Mouse (Mus musculus) ES-CJ7 (cell line): ENCODE results near the gene Tut4.

Experiments
- DNase-seq: peaks from one replicate; pipeline ENCODE4 v3.0.0; 2011; ENCODE audit warnings: low read depth, low spot score

Tut4 gene

DNA sequence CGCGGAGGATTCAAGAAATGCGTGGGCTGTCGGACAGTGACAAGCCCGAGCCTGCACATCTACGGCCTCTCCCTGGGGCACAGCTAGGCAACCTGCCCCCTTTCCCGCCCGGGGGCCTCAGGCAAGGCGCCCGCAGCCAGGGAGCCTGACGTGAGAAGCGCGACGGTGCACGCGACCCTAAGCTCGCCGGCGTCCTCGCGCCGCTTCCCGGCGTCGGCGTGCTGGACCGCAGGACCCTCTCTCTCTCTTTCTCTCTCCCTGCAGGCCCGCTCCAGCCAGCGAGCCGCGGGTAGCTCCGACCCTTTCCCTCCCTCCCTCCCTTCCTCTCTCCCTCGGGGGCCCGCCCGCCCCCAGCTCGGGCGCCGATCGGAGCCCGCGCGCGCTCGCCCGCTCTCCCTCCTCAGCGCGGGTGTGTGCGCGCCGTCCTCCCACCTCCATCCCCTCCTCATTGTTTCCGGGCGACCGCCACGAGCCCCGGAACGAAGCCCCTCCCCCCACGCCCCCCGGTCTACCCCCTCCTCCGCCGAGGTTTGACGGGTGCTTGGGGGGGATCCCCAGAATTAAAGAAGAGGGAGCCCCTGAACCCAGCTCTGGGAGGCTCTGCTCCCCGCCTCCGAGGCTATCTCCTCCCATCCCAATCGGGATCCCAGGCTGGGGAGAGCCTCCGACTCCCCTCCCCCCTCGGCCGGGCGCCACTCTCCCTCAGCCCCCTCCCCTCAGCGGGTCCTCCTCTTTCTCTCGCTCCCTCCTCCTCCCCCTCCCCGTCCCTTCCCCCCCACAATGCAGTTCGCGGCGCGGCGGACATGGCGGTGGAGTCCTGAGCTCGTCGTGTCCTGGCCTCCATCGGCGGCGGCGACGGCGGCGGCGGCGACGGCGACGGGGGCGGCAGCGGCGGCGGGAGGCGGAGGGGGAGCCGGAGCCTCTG is at the start of gene Tut4:
Gene Tut4 (plus strand): TSS at position 196 of the 925 bp plus-strand sequence.
- DNase-seq: peak; percentile 93

DNA sequence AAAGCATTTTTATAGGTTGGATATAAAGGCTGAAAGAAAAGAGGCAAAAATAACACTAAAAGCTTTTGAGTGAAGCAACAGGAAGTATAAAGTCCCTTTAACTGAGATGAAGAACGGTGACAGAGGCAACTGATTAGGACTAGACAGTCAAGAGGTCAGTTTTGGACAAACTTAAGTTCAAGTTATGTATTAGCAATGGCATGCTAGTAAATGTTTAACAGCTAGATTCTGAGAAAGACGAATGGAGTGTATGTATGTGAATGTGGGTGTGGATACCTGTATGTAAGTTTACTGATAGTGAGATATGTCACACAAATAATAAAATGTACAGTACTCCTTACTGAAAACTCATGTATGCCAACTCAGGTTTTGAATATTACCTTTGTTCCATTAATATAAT is 34.6 kb upstream of the Tut4 start:
- no peak for DNase-seq

DNA sequence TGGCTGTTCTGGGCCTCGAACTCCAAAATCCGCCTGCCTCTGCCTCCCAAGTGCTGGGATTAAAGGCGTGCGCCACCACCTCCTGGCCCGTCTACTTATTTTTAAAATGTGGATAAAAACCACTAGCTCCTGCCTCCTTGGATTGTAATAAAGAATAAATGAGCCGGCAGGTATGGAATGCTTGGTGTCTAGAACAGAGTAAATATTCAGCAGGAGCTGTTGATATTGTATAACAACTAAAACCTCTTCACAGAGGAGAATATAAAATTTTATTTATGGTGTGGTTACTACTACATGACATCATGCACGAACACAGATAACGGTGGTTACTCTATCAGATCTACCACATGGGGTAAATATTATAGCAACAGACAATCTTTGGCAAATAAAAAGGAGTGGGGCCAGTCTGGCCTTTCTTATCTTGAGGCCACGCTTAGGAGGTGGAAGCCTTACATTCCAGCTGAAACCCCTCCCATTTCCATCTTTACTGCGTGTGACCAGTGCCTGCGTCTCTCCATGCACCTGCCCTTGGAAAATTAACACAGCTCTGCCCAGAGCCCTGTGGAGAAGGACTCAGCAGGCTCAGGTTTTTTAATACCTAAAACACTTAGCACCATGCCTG is 31.4 kb upstream of the Tut4 start:
- no peak for DNase-seq

DNA sequence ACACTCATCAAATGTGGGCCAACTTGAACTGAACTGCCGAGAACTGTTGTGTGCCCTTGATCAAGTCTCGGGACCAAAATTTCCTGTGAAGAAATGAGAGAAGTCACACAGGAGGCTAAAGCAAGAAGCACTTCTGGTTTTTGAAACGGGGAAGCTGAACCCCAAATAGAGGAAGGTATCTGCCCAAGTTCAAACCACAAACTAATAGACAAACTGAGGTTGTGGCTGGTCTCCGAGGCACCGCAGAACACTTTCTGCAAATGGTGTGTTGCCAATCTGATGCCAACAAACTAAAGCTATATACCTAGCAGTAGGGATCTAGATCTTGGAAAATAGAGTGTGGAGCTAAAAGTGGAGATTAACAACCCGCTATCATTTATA is 30.9 kb upstream of the Tut4 start:
- no peak for DNase-seq

DNA sequence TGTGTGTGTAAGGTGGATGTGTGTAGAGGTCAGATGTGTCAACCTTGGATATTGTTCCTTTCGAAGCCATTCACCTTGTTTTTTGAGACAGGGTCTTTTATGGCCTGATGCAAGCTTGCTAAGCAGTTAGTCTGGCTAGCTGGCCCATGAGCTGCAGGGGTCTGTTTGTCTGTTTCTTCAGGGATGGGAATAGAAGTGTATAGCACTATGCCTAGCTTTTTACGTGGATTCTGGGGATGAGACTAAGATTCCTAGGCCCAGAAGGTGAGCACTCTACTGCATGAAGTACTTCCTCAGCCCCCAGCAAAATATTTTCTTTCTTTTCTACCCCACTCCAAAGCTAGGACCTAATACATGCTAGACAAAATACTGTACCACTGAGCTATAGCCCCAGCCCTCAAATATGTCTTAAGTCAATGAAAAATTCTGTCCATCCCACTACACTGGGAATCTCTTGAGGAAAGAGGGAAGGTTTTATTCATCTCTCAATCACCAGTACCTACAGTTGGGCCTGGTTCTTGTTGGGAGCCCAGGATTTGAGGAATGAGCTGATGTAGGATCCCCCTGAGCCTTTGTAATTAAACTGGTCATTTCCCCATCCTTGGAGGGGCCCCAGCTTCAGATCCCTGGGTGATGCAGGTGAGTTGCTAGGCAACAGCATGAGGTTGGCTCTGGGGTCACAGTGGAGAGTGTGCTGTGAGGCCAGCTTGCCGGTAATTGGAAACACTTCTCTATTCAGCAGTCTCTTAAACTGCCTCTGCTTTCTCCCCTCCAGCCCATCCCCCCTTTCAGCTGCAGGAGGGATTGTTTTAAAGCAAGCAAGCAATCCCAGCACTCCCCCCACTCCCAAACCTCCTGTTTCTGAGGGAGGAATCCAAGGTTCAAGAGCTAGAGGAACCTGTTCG is 28.3 kb upstream of the Tut4 start:
- no peak for DNase-seq

DNA sequence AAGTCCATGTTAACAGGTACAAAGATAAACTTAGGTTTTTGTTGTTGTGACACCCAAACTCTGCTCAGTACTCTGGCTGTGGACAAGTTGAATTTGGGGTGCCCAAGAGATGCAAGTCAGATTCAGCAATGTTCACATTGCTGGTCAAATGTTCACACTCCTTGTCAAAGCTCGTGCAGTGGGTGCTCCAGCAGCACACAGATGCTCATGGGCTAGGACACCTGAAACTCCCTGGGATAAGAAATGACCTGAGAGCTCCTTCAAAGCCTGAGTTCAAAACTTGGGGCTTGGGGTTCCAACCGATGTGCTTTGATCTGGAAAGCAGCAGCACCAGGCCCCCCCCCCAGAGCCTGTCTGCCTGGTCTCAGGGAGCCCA is 27.7 kb upstream of the Tut4 start:
- no peak for DNase-seq

DNA sequence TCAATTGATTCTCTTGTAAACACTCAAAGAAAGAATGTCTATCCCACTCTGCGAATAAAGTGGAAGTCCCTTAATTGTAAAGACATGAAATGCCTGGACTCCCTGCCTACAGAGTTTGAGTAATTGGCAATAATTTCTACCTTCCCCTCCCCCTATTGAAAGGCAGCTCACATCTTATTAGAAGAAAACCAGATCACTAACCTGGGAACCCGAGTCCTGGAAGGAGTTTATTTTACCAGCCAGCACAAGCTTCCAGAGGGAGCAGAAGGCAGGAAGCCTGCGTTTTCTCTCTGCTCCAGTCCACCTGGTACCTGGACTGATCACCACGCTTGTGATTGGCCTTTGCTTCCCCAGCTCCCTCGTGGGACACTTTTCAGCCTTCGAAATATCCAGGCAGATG is 25.9 kb upstream of the Tut4 start:
- DNase-seq: no peak

DNA sequence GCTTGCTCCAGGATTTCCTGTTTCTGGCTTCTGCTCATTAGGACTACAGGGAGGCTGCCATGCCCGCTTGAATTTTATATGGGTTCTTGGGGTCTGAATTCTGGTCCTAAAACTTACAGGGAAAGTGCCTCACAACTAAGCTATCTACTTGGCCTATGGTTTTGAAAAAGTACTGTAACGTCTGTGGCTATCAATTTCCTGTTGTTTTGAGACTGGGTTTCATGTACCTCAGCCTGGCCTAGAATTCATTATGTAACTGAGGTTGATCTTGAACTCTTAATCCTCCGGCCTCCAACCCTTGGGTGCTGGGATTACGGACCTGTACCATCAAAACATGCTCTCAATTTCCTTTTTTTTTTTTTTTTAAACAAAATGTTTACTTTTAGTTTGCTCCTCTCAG is 25.0 kb upstream of the Tut4 start:
- no peak for DNase-seq

DNA sequence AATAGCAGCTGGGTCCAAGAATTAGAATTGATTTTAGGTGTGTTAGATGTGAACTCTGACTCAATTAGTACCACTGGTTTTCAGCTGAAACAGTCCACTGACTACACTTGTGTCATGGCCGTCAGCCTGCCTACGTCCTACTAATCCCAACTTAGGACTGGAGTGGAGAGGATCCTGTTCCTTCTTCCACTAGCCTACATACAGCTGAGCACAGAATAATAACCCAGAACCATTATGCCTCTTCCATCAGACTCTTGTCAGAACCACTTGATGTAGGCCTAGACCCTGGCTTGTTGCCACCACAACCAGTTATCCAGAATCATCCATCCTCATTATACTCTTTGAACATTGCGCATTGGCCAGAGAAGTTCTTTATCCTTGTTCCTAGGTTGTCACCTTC is 24.4 kb upstream of the Tut4 start:
- no peak for DNase-seq

DNA sequence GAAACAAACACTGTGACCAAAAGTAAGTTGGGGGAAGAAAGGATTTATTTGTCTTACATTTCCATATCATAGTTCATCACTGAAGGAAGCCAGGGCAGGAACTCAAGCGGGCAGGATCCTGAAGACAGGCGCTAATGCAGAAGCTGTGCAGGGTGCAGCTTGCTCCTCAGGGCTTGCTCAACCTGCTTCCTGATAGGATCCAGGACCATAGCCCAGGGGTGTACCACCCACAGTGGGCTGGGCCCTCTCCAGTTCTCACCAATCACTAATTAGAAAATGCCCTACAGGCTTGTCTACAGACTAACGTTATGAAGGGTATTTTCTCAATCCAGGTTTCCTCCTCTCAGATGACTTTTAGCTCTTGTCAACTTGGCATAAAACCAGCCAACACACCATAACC is 23.6 kb upstream of the Tut4 start:
- no peak for DNase-seq

DNA sequence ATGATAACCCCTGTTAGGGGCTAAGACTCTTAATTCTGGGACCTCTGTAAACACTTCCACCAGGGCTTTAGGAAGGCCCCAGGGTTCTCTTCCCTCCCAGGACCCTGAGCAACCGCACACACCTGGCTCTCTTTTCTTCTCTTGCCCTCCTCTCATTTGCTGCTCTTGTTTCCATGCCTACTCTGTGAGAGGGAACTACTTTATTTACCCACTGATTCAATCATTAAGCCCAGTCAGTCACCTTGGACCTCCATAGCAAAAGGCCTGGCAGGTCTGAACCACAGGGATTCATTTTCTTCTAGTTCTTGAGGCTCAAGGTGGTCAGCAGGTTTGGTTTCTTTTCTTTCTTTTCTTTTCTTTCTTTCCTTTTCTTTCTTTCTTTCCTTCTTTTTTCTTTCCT is 23.0 kb upstream of the Tut4 start:
- no peak for DNase-seq

DNA sequence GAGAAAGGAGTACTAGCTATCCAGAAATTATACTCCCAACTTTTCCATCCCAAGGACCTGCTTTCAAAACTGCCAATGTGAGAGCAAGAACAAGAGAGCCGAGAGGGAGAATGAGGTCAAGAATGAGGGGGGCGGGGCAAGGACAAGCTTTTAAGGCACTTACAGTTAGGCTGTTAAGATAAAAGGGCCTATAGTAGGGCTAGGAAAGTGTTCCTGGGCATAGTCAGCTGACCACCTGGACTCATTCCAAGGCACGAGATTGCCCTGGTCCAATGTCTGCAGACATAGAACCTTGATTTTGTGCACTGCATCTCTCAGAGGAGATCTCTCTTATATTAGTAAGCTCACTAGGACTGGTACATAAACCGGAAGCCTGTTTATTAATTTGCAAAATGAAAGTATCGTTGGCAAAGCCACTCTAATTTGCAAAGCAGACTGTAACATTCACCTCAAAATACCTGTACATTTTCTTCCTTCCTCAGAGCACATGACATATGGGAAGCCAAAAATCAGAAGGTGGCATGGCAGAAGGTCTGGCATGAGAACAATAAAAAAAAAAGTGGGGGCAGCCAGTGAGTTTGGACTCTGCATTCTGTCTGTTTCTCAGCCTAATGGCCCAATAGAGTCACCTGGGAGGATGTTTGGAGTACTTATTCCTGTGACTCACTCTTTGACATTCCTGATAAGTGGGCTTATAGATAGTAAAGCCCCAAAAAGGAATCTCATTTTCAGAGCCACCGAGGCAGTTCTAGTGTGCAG is 21.0 kb upstream of the Tut4 start:
- DNase-seq: no peak

DNA sequence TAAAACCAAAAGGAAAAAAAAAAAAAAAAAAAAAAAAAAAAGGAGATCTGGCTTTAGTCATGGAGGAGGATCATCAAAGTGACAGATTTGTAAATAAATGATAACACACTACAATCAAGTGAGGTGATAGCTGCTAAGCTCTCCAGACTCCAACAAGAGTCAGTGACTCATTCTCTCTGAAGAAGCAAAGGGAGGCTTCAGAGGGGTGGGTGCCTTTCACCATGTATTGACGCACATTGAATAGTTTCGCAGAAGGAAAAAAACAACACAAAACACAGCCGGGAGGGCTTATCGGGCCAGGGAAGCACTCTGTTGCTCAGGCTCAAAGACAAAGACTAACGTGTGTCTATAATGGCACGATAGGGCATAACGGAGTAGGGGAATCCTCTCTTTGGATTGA is 11.1 kb upstream of the Tut4 start:
- no peak for DNase-seq

DNA sequence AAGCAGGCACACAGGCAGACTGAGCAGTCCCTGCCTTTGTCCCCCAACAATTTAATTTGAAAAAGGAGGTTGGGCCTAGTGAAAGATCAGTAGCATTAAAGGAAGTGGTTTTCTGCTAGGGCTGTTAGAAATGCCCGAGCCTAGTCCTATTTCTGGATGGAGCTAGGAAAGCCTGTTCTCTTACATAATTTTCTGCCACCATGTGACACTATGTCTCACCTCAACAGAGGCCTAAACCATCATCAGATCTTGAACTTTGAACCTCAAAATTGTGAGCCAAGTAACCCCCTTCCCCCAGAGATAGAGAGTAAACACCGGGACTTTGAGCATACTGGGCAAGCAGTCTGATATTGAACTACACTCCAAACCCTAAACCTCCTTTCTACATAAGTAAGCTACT is 3.2 kb upstream of the Tut4 start:
- DNase-seq: no peak

DNA sequence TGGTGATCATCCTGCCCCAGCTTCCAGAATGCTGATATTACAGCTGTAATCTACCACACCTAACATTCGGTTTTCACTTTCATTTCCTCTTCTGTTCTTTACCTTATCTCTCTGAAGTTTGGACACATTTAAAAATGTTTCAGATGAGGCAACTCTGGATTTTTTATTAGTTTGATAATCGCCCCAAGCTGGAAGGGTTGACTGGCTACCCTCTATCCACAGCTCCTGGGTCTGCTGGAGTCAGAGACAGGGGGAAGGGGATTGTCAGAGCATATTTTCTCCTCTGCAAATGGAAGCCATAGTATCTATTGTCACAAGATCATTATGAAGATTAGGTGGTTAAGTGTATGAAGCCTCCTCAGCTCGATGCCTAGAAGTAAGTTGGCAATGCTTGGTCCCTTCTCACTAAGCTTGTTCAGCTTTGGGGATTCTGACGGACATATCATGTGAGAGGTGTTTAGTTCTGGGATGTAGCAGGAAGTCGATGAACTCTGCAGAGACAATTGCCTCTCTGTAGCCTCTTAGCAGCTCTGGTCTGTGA is 955 bp upstream of the Tut4 start:
- DNase-seq: peak; percentile 10

DNA sequence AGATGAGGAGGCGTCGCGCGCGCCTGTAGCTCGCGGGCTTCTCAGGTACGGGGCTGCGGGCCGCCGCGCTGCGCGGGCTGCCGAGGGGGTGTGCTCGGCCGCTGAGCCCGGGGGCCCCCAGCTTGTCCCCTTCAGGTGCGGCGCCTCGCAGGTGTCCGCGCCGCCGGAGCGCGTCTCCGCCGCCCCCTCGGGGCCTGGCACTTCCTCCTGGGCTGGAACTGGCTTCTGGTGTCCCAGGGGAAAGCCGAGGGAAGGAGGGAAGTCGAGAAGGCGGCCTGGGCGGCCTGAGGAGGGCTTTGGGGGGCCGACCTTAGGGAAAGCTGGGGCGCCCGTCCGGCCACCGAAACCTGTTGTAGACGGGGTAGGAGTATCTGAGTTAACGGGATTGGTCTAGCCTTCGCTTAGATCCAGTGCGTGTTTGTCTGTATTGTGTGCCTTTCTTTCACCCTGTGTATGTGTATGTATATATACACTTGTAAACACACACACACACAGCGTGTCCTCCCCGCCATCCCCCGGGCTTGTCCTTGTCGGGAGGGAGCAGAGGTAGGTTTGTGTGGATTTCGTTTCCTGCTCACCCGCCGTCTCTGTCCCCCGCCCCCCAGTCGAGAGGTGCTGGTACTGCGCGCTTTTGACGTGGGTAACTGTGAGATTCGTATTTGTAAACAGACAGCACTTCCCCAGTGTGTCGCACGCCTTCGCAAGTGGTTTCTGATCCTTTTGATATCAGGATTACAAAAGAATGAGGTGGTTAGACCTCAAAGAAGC is 1.1 kb downstream of the Tut4 start:
- DNase-seq: peak; percentile 85

DNA sequence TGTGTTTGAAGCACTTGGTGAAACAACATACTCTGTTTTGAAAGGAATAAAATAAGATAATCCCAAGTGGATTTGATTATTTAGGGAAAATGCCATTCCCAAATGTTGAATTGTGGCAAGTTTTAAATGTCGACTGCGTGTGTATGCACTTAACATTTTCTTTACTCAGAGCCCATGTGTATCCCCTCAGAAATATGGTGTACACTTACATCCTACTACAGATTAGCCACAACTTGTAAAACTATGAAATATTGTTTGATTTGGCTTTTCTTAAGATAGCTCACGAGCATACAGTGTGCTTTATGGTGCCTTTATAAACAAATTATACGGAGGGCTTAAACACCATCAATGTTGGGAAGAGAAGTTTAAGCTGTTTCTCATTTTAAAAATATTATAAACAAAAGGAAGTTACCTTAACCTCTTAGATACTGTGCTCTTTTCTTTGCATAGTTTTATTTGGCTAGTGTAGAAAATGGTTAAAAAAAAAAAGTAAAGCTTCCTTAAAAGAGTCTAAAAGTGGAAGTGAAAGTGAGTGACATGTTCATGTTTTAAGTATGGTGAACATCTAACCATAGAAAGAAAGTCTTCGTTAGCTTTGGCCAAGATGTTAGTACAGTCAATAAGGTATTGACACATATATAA is 2.2 kb downstream of the Tut4 start:
- DNase-seq: no peak

DNA sequence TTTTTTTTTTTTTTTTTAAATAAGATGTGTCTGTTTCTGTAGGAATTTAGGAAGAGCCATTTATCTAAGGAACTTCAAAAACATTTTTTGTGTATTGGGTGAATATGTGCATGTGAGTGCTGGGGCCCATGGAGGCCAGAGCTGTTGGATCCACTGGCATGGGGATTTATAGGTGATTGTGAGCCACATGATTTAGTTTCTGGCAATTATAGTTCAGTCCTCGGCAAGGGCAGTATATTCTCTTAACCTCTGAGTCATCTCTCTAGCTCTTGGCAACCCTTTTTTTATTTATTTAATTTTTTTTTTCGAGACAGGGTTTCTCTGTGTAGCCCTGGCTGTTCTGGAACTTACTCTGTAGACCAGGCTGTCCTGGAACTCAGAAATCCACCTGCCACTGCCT is 14.4 kb downstream of the Tut4 start:
- DNase-seq: no peak

DNA sequence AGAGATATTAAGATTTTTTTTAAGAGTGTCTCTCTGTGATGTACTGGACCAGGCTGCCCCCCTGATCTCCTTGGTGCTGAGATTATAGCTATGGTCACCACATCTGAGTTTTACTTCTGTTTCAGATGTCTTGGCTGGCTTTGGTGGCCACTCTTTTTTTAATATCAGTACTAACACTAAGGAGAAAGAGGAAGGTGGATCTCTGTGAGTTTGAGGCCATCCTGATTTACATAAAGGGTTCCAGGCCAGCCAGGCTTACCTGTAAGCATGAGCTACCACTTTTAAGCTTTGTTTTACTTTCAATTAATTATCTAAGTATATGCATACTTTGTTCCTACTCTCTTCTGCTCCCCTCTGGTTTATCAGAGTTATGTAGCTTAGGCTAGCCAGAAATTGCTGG is 23.6 kb downstream of the Tut4 start:
- no peak for DNase-seq

DNA sequence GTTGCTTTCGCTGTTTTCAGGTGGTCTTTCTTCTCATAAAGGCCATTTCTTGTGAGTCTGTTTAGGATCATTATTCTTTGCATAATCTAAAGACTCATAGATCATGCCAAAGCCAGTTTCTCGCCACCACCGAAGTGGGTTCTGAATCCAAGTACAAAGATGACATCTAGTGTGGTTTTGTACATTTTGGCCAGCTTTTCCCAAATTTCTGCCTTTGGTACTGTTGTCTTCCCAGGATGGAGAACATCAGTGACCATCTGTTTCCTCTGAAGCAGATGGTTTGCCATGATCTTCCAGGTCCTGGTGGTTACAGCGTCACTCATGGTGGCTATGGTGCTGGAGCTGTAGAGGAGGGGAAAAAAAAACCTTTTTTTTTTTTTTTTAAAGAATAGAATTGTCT is 25.0 kb downstream of the Tut4 start:
- no peak for DNase-seq
